Mouse (Mus musculus): Measurements from ENCODE around the gene Atp5d.

Gene Atp5d

DNA sequence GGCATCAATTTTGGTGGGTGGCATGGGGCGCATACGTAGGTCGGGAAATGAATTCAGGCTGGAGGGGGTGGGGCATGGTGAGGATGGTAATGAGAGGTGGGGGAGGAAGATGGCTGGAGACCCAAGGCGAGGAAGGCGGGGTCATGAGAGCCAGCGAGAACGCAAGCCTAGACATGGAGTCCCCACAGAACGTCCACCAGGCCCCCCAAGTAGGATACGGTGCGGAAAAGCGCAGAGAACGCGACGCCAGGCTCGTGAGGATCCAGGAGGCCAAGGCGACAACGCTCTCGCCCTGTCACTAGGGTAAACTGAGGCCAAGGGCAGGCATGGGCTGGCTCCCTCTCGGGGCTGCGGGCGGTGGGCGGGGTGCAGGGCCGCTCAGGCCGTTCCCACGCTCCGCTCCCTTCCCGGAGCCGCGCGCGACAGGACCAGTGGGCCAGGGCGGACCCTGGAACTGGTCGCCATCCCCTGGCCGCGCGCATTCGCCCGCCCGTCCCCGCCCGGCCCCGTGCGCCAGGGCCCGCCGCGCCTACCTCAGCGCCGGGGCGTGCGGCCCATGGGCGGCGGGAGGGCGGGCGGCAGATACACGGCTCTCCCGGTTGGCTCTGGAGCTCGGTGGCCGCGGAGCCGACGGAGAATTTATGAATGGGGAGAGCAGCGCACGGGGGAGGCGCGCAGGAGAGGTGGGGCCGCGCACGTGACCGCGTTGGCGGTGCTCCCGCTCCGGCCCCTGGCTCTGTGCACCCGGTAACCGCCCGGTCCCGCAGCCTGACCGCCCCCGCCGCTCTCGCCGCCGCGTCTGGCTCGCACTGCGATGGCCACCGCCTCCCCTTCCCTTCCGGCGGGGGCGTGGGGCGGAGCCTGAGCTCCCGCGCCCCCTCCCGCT, at the start of gene Atp5d:
Gene Atp5d (plus strand): TSS at position 80 of the 886 bp plus-strand sequence.
- DNase-seq: peak; percentile 64 to 86

DNA sequence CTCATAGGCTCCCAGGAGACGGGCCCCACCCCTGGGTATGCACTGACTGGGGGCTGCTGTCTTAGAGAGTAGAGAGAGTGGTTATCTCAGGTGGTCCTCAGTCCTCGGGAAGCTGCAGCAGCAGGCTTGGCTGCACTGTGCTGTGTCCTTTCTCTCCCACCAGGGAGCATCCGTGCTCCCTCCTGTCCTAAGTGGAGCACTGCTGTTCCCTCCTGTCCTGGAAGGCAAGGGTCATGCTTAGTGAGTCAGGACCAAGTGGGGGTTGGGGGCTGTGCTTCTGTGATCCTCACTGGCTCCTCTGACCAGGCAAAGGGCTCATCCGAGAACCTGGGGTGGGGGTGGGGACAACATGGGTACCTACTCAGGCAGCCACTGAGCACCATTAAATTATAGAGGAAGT, 49.3 kb upstream of the Atp5d start:
- DNase-seq: peak; percentile 53 to 86

DNA sequence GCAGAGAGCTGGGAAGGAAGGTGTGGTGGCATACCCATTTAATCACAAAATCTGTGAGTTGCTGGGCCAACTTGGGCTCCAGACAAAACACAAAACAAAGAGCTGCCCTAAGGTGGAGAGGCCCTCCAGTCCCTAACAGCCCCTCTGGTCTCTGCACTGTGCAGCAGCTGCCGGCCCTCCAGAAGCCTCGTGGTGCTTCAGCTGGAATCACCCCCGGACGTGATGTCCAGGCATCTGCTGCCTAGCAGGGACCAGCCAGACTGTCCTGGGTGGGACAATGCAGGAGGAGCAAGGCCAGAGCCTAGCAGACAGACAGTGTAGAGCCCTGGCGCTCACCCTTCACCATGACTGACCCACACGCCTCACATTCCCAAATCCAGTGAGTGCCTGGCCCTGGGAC, 46.9 kb upstream of the Atp5d start:
- no peak for DNase-seq

DNA sequence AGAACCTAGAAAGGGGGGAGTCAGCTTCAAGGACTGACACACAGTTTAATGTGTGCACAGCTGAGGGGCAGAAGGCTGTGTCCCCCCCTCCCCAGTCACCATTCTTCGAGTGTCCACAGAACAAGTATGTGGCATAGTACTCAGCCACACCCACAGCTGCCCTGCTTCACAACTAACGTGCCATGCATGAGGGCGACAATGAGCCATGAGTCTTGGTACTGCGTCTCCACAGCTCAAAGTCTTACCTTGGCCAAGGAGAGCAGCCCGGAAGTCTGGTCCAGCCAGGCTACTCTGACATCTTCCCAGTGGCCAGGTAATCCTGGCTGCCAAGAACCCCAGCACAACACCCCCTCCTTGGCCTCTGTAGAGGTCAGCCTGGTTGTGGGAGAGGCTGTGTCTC, 45.7 kb upstream of the Atp5d start:
- DNase-seq: peak in 1 of 2 experiments; percentile 66

DNA sequence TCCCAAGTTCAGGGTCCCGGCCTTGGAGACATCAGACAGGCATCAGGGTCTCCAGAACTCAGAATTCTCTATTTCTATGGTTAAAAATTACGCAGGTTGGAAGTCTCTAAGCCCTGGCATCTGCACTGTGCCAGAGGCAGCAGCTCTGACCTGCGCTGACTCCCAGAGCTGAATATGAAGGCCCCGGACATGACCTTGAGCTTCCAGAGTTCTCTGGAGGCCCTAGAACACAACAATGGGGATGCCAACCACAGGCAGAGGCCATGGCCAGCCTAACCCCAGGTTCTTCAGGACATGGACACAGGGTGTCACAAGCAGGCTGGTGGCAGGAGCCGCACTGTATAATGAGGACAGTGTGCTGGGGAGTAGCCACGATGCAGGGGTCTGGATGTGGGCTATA, 44.3 kb upstream of the Atp5d start:
- no peak for DNase-seq

DNA sequence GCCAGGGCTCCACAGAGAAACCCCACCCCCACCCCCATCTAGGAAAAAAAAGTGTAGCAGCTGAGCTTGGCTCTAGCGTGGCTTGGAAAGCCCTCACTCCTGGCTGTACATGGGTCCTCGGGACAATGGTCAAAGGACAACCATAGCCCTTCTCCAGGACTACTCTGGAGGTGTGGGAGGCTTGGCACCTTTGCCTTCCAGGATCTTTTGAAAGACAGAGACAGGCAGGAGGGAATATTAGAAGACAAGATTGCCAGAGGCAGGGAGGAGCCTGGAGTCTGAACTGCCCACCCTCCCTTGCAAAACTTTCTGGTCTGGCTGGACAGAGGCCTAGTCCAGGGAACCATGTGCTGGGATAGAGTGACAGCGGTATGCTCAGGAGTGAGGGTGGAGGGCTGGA, 43.7 kb upstream of the Atp5d start:
- peak; percentile 55 to 84 for DNase-seq

DNA sequence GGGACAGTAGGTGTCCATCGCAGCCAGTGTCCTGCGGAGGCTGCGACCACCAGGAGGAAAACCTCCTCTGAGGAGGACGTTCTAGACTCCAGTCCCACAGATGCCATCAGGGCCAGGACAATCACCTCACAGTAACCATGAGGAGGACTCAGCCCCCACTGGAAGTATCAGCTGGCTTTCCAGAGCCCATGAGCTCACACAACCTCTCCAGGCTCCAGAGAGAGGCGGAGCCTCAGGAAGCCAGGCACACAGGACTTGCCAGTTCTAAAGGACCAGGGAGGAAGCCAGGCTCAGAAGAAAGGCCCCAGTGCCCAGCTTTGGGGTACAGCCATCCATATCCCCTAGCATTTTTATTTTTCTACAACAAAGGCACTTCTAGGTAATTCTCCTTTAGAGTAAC, 42.9 kb upstream of the Atp5d start:
- peak in 1 of 2 experiments; percentile 69 for DNase-seq

DNA sequence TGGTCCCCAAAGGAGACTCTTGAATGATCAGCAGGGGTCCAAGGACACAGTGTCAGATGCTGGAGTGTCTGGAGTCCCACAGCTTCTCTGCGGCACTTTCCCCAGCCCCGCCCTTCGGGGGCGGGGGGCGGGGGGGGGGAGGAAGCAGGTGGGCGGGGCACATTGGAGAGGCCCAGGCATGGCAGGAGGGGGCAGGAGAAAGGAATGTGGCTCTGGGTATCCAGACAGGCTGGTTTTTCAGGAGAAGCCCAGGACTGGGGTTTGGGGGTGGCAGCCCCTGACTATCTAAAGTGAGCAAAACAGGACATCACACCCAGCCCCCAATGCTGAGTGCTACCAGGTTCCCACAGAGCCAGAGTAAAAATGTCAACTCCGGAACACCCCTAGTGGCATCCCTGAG, 41.2 kb upstream of the Atp5d start:
- no peak for DNase-seq

DNA sequence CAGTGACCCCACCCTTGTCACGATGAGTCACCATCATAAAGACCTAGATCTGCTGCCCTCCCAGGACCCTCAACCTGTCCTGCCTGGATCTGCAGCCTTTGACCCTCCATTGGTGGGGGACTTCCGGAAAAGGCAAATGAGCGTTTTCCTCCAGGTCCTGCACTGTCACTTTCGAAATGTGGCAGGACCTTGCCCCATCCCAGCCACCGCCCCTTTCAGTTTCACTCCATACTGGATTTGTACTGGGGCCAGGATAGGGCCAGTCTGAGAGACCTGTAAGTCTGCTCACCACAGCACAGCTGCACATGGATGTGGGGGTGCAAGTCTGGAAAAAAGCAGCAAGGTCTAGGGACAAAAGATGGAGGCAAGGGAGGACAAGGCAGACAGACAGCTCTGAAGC, 39.8 kb upstream of the Atp5d start:
- DNase-seq: peak in 1 of 2 experiments; percentile 68

DNA sequence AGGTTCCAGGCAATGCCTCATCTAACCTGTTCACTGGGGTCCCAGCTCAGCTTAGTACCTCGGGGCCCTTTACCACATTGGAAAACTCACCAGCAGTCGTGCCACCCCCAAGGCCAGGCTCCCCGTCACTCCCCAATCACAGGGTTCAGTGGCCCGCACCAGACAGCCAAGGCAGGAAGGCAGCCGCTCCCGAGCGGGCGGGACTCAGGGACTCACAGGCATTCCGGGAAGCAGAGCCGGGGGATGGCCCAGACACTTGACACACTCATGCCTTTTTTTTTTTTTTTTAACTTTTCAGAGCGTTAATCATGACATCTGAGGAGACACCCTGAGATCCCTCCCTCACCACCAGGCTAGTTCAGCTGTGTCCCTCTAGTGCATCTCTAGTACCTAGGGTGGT, 37.5 kb upstream of the Atp5d start:
- DNase-seq: peak; percentile 62 to 83

DNA sequence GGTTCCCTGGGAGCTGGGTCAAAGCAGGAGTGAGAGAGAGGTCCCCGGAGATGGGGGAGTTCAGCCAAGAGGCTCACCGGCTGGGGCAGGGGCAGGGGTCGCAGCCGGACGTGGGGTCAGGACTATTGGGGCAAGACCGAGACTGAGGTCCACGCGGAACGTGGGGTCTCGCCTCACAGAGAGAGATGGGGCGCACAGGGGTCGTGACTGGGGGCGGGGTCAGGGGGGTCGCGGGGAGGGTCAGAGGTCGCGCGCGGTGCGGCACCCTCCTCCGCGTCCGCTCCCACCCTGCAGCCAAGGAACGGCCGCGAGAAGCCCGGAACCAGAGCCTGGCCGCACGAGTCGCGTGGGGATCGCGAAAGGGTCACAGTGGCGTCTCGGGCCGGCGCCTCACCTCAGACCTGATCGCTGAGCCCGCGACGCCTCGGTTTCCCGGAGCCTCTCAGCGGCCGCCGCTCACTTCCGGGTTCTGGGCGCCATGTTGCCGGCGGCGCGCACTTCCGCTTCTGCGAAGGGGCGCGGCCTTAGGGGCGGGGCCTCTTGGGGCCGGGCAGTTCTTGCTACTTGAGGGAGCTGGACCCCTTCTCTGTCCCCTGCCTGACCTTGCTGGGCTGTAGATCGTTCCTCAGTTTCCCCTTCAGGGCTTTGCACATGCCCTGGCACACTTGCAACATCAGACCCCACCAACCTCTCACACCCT, 36.1 kb upstream of the Atp5d start:
- DNase-seq: peak; percentile 90 to 94

DNA sequence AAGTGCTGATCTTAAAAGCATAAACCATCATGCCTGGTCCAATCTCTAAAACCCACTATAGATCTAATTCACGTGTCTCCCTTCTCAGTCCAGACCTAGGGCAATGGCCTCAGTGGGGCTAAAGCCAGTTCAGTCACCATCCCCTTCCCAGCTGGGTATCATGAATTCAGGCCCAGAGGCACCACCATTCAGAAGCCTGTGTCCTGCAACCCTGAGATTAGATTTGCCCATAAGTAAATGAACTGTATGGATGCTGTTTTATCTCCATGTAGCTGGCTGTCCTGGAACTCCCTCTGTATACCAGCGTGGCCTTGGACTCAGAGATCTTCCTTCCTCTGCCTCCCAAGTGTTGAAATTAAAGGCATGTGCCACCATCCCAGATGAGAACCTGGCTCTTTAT, 35.4 kb upstream of the Atp5d start:
- DNase-seq: no peak

DNA sequence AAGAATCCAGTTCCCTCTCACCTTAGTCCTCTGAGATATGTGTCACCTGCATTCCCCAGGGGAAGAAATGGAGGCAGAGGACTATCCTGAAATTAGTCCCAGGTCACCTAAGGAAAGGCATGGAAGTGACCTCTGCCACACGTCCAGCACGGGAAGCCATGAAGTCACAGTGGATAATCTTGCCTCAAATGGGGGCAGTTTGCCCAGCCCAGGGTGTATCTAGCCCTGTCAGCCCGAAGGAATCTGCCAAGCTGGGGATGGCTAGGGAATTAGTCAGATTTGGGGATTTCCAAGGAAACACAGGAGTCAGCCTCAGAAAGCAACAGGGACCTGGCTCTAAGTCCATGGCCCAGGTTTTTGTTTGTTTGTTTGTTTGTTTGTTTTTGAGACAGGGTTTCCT, 34.3 kb upstream of the Atp5d start:
- no peak for DNase-seq

DNA sequence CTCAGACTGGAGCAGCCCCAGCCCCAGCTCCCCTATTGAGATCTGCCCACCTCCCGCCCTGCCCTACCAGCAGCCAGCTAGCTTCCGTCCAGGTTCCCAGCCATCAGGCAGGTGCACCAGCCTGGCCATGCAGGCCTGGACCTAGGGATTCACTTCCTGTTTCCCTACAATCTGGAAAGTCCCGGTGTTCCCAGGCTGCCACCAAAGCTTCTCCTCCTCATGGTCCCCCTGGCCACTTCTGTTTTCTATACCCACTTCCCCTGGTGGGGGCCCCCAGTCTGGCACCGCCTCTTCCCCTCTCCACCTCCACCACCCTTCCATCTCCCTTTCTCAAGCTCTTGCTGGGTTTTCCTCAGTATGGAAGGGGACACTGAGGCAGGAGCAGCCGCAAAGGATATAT, 33.0 kb upstream of the Atp5d start, which contains the start of gene Sbno2:
Gene Sbno2 (minus strand): TSS at position 112 of the 400 bp plus-strand sequence.
- DNase-seq: no peak

DNA sequence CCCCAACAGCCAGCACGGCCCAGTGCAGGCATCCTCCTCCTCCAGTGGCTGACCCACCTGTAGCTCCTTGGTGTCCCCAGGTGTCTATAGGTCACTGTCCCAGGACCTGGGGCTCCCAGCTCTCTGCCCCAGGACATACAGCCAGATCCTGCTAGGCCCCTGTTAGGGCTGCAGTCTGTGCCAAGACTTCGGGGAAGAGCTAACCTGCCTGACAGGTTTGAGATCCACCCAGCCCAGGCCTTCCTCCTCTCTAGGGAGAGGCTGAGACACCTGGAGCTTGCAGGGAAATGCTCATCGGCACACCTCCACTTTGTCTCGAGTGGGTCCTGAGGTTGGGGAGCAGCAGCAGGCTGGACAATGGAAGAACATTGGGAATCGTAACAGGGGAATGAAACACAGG, 32.5 kb upstream of the Atp5d start:
- no peak for DNase-seq

DNA sequence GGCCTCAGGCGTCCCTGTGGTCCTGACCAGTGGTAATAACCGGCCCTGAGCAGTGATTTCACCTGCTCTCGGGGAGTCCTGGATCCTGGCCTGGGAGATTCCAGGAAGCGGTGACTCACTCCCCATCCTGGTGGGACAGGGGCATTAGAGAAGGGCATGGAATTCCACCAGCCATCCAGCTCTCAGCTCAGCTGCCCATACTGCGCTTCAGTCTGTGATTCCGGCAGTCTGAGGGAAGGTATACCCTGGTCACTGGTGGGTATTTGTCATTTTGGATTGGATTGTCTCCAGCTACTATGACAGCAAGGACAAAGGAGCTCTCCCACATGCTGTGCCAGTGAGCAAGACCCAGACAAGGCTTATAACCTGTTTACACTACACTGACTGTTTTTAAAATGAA, 30.8 kb upstream of the Atp5d start:
- no peak for DNase-seq

DNA sequence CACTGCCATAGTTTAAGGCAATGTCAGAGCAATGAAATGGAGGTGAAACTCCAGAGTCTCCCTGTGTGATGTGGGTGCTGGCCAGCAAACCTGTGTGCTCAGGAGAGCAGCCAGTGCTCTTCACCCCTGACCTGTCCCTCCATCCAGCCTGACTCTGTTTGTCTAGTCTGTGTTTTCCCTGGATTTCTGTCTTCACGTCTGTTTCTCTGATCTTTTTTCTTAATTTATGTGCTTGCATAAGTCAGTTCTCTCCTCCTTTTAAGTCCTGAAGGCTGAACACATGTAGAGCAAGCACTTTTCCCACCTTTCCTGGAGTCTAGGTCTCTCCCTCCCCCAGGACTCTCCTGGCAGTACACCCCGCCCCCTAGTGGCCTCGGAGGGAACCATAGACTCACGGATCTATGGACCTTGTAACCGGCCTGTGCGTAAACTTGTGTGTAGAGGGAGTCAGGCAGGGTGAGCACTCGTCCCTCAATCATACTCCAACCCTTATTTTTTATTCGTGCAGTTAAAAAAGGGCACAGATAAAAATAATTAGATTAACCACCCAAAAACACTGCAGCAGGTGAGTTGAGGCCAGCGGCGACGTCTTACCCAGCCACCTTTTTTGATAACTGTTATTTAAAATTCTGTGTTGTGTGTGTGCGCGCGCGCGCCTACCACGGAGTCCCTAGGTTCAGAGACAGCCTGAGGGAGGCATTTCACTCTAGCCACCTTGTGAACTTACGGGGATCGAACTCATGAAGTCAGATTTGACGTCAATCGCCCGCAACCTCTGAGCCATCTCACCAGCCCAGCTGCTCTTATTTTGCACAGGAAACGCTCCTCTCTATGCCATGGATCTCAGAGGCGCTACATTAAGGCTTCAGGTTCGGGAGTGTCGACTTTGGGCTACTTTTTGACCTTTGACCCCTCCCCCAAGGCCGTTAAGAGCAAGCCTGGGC, 23.8 kb upstream of the Atp5d start:
- peak; percentile 96 to 98 for DNase-seq

DNA sequence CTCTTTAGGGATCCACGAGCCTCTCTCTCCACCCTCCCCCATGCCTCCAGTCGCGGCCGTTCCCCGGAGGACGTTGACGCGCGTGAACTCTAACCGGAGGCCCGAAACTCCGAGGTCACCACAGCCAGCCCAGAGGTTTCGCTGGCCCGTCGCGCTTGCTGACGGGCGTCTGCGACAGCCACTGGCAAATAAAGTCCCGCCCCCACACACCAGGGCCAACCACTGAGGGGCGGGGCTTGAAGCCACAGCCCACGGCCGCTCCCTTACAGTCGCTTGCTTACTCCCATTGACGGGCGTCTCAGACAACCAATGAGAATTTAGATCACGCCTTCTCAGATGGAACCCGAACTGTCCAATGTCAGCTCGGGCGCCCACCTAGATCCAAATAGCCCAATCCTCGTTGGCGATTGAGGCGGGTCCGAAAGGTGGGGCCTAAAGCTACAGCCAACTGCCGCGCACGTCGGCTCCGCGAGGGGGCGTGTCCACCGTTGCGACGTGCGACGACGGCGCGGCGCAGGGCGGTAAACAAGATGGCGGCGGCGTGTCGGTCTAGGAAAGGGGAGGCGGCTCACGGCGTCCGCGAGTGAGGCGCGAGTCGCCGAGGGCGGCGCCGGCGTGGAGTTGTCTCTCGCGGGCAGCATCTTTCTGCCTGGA, 23.0 kb upstream of the Atp5d start, which contains the start of gene Stk11:
Gene Stk11 (plus strand): TSS at position 514 of the 654 bp plus-strand sequence.
- DNase-seq: peak; percentile 100

DNA sequence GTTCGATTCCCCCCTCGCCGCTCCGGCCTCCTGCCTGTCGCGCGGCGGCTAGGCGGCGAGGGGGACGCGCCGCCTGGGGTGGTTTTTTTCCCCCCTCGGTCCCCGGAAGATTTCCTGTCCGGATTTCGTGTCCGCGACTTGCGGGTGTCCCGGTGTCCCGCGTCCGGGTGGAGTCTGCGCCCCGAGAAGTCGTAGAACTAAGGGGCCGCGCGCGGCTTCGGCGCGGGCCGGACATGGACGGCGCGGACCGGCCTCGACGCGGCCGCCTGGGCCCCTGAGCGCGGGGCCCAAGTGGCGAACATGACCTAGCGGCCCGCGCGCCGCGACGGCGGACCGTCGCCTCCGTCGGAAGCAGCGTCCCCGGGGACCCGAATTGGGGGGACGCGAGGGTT, 22.5 kb upstream of the Atp5d start:
- DNase-seq: no peak

DNA sequence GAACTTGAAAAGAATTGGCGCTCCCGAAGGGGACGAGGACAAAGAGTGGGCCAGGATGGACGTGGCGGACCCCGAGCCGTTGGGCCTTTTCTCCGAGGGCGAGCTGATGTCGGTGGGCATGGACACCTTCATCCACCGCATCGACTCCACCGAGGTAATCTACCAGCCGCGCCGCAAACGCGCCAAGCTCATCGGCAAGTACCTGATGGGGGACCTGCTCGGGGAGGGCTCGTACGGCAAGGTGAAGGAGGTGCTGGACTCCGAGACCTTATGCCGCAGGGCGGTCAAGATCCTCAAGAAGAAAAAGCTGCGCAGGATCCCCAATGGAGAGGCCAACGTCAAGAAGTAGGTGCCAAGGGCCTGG, 21.9 kb upstream of the Atp5d start:
- DNase-seq: no peak

DNA sequence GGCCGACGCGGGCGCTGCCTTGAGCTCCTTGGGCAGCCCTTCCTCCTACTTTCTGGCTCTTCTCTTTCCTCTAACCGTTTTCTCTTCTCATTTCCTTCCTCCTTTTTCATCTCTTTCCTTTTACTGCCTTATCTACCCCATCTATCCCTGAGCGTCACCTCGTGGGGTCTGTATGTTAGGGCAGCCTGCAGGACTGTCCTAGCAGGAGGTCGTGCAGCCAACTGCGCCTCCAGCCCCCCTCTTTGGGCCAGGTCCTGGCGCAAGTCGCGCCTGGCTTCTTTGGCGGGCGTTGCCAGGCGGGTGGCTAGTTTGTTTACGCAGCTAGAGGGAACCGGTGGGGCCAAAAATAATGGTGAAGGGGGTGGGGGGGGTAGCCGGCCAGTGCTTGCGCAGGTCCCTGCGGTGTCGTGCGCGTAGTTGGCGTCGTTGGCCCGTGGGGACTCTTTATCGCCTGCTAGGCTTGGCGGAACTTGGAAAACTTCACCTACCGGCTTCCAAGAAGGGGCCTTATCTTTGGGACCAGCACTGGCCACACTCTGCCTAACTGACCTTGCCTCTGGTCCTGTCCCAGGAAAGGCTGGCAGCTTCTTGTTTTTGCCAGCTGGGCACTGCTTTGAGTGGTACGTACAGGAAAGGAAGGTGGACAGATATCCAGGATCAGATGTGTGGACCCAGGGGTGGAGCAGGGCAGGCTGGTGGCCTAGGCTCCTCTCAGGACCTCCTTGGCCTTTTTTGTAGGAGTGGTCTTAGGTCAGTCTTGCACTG, 21.3 kb upstream of the Atp5d start:
- DNase-seq: peak; percentile 35 to 78

DNA sequence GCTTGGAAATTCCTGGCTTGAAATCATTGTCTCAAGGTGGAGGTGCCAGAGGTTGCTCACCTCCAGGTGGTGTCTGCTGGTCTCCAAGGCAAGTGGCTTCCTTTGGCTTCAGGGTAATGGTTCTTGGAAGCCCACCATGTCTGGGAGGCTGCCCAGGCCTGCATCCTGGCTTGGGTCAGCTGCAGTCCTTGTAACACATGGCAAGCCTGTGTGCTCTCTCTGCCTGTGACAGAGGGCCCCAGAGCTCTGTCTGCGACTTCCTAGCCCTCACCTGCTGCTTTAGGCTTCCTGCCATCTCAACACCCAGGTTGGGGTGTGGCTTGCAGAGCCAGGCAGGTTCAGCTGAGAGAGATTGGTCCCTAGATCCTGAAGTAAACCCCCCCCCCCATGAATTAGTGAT, 20.7 kb upstream of the Atp5d start:
- DNase-seq: no peak

All from kidney, postnatal 25 days (tissue).